Mouse (Mus musculus): ENCODE data around the gene Cpne7. TPM values are rescaled to one million over a fixed set of nuclear protein-coding genes. Genes with fewer than 3 reads are reported as not detected.
A peak's percentile ranks its signal among the peaks of the same experiment; 100 is the strongest.

Cpne7 gene
- polyA plus RNA-seq, 1 experiment from 2014 or later = 3.2 TPM

DNA sequence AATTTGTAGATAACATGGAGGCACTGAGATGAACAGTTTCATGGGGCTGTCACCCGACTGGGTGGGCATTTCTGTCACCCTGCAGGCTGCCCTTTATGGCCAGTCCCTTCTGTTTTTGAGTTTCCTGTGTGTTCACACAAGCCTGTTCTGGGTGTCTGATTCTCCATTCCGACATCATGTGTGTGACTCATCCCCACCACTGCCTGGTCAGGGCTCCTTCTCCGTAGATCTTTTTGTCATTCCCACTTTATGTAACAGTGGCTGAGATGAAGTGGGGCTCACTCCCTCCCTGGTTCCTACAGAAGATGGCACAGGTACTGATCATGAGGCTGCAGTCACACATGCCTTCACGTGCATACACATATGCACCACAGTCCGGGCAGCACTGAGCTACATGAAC lies 5.5 kb downstream of the Cpne7 start:
- Histone ChIP-seq H3K27me3 (peaks cover 20% of the 10 kb centered on the region), H3K9ac (replicated peaks) (no peak overlapping the region), H3K4me2 (replicated peaks) (no peak overlapping the region), H3K4me3 (no peak overlapping the region), H3K36me3 (no peaks in the 10 kb centered on the region), H3K9me3 (no peaks in the 10 kb centered on the region), H3K27ac (replicated peaks) (no peak overlapping the region), H3K4me1 (peaks cover 6% of the 10 kb centered on the region)
- 80% methylated on average over 5 of the region's 5 CpGs for WGBS
- no peak for ATAC-seq (replicated peaks)

GRCm38 (mm10) chr8:123126193-123126816 lies 9.1 kb downstream of the Cpne7 start:
- 7% methylated on average over 19 of the region's 19 CpGs for WGBS
- Histone ChIP-seq H3K9me3 (no peaks in the 10 kb centered on the region), H3K9ac (replicated peaks) (no peak overlapping the region), H3K27me3 (0 out of 2 replicates have a peak, but pooled peaks cover 3% of the 10 kb centered on the region), H3K4me3 (no peak overlapping the region), H3K4me2 (replicated peaks) (no peak overlapping the region), H3K27ac (replicated peaks) (no peak overlapping the region), H3K4me1 (no peaks in the 10 kb centered on the region; the same call in 1 of the 2 replicates), H3K36me3 (no peaks in the 10 kb centered on the region)
- ATAC-seq (replicated peaks) = peak; percentile 8; the same call in 1 of the 2 replicates

DNA sequence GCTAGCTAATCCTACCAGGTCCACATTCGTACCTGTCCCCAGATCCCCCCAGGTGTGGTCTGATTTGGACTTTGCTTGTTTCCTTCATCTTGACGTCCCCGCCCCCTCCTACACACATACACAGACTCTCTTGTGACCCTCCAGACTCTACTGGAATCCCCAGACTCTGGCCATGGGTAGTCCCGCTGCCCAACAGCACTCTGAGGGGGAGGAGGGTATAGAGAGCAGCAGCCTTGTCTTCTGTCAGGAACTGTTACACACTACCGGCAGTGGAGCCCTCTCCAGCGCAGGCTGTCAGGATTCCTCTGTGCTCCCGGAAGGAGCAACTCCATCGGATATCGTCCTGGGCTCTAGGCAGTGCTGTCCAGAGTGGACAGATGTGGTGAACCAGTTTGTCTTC lies 13.9 kb downstream of the Cpne7 start:
- ATAC-seq (replicated peaks) = no peak
- peaks cover 17% of the 10 kb centered on the region for H3K4me1 ChIP-seq
- H3K4me2 ChIP-seq (replicated peaks) = no peak overlapping the region
- H3K9me3 ChIP-seq = no peaks in the 10 kb centered on the region
- 80% methylated on average over 9 of the region's 9 CpGs for WGBS
- no peak overlapping the region for H3K9ac ChIP-seq (replicated peaks)
- no peak overlapping the region for H3K4me3 ChIP-seq
- H3K27me3 ChIP-seq = no peaks in the 10 kb centered on the region
- no peak overlapping the region for H3K27ac ChIP-seq (replicated peaks)
- H3K36me3 ChIP-seq = no peaks in the 10 kb centered on the region

DNA sequence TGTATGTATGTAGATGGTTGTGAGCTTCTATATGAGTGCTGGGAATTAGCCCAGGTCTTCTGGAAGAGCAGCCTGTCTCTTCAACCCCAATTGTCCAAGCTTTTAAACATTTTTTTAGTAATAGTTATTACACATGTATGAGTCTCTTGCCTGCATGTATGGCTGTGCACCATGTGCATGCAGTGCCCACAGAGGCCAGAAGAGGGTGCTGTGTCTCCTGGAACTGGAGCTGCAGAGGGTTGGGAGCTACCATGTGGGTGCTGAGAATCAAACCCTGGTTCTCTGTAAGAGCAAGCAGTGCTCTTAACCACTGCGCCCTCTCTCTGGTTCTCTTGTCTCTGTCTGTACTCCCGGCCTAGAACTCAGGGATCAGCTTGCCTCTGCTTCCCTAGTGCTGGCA lies 15.8 kb downstream of the Cpne7 start:
- Histone ChIP-seq H3K36me3 (no peaks in the 10 kb centered on the region), H3K4me2 (replicated peaks) (no peak overlapping the region), H3K4me1 (peaks cover 27% of the 10 kb centered on the region), H3K27ac (replicated peaks) (no peak overlapping the region), H3K9me3 (no peaks in the 10 kb centered on the region), H3K27me3 (no peaks in the 10 kb centered on the region), H3K9ac (replicated peaks) (no peak overlapping the region), H3K4me3 (no peak overlapping the region)
- WGBS = 95% methylated on average over 2 of the region's 2 CpGs
- ATAC-seq (replicated peaks) = no peak

DNA sequence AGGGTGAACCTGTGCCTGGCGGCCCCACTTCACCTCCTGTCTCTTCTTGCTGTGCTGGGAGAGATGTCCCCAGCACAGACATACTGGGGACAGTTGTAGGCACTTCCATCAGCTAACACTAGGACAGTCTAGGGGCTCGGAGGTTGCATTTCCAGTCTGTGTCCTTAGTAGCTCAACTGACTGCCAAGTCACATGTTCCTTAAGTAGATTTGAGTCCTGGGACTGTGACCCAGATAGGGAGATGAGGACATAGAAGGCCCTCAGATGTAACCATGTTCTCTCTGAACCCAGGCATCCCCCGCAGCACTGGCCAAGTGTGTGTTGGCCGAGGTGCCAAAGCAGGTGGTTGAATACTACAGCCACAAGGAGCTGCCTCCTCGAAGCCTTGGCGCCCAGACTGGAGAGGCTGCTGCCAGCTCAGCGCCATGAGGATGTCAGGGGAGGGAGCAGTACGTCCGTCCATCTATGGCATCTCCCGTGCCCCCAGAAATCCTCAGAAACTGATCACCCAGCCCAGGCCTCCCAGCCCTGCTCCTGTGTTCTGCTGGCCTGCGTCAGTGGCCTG lies 17.1 kb downstream of the Cpne7 start:
- Histone ChIP-seq H3K36me3 (no peaks in the 10 kb centered on the region), H3K9me3 (no peaks in the 10 kb centered on the region), H3K4me3 (no peak overlapping the region), H3K27me3 (no peaks in the 10 kb centered on the region), H3K27ac (replicated peaks) (no peak overlapping the region; the same call in 1 of the 2 replicates), H3K4me1 (peaks cover 32% of the 10 kb centered on the region), H3K9ac (replicated peaks) (no peak overlapping the region), H3K4me2 (replicated peaks) (no peak overlapping the region)
- ATAC-seq (replicated peaks) = no peak
- WGBS = 80% methylated on average over 11 of the region's 11 CpGs

DNA sequence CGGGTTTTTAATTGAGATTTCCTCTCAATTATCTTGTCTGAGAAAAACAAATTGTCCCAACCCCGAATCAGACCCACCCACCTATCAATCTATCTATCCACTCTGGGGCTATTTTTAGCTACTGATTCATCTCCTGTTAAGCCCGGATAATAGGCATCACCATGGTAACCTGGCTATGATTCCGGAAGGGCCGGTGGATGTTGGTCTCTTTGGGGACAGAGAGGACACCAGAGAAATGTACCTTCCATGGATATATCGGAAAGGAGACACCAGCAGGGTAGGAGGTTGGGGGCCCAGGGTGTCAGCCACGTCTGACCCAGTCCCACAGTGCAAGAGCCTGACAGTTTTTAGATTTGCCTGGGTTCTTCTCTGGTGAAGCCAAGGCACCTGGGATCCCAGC lies 18.2 kb downstream of the Cpne7 start:
- H3K9me3 ChIP-seq = no peaks in the 10 kb centered on the region
- no peaks in the 10 kb centered on the region for H3K27me3 ChIP-seq
- H3K4me1 ChIP-seq = peaks cover 32% of the 10 kb centered on the region
- no peak overlapping the region for H3K4me3 ChIP-seq
- no peaks in the 10 kb centered on the region for H3K36me3 ChIP-seq
- no peak overlapping the region for H3K9ac ChIP-seq (replicated peaks)
- H3K27ac ChIP-seq (replicated peaks) = peak overlapping the region; percentile 80
- WGBS = 3% methylated on average over 7 of the region's 7 CpGs
- H3K4me2 ChIP-seq (replicated peaks) = peak overlapping the region; percentile 25
- ATAC-seq (replicated peaks) = peak; percentile 55; the same call in 1 of the 2 replicates

- peaks cover 32% of the 10 kb centered on the region for H3K4me1 ChIP-seq
- H3K9ac ChIP-seq (replicated peaks) = no peak overlapping the region
- H3K27ac ChIP-seq (replicated peaks) = peak overlapping the region; percentile 80
- H3K4me2 ChIP-seq (replicated peaks) = no peak overlapping the region
- no peak overlapping the region for H3K4me3 ChIP-seq
- no peaks in the 10 kb centered on the region for H3K27me3 ChIP-seq
- WGBS = 40% methylated on average over 9 of the region's 9 CpGs
- H3K9me3 ChIP-seq = no peaks in the 10 kb centered on the region
- H3K36me3 ChIP-seq = no peaks in the 10 kb centered on the region
- no peak for ATAC-seq (replicated peaks)
Measured at GRCm38 (mm10) chr8:123135806-123136205, 18.6 kb downstream of the Cpne7 start.

GRCm38 (mm10) chr8:123136287-123136686 lies 19.1 kb downstream of the Cpne7 start:
- Histone ChIP-seq H3K9ac (replicated peaks) (no peak overlapping the region), H3K4me1 (peaks cover 32% of the 10 kb centered on the region), H3K9me3 (no peaks in the 10 kb centered on the region), H3K27ac (replicated peaks) (peak overlapping the region; percentile 46; the same call in 1 of the 2 replicates), H3K4me2 (replicated peaks) (no peak overlapping the region), H3K4me3 (no peak overlapping the region), H3K36me3 (no peaks in the 10 kb centered on the region), H3K27me3 (no peaks in the 10 kb centered on the region)
- 81% methylated on average over 9 of the region's 9 CpGs for WGBS
- no peak for ATAC-seq (replicated peaks)

DNA sequence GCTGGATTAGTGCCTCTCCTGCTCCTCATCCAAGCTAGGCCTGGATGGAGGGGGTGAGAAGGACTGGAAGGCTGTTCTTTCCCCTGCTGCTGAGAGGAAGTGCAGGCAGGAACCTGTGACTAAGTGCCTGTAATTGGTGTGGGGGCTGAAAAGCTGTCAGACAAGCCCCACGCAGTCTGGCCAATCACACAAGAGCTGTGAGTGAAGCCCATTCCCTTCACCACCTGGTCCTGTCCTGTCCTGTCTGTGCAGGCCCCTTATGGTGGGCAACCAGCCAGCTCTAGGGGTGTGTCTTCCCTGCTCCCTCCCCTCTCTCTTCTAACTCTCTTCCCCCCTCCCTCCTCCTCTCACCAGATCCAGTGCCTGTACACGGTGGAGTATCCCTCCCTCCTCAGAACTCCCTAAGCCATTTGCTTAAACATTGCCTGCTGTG lies 20.5 kb downstream of the Cpne7 start:
- ATAC-seq (replicated peaks) = peak; percentile 89

GRCm38 (mm10) chr8:123138741-123139140 lies 21.6 kb downstream of the Cpne7 start:
- no peak overlapping the region for H3K27ac ChIP-seq (replicated peaks)
- no peak overlapping the region for H3K4me2 ChIP-seq (replicated peaks)
- no peak for ATAC-seq (replicated peaks)
- H3K4me3 ChIP-seq = no peak overlapping the region
- H3K36me3 ChIP-seq = no peaks in the 10 kb centered on the region
- no peak overlapping the region for H3K9ac ChIP-seq (replicated peaks)
- peaks cover 37% of the 10 kb centered on the region for H3K4me1 ChIP-seq
- 49% methylated on average over 4 of the region's 4 CpGs for WGBS
- no peaks in the 10 kb centered on the region for H3K27me3 ChIP-seq
- H3K9me3 ChIP-seq = no peaks in the 10 kb centered on the region

More for the DNA sequence above, 20.5 kb downstream of the Cpne7 start:
- H3K4me1 ChIP-seq = peaks cover 37% of the 10 kb centered on the region
- no peaks in the 10 kb centered on the region for H3K27me3 ChIP-seq
- no peaks in the 10 kb centered on the region for H3K9me3 ChIP-seq
- no peak overlapping the region for H3K4me3 ChIP-seq
- peak overlapping the region; percentile 77 for H3K27ac ChIP-seq (replicated peaks)
- H3K36me3 ChIP-seq = no peaks in the 10 kb centered on the region
- WGBS = 0% methylated on average over 2 of the region's 2 CpGs
- H3K4me2 ChIP-seq (replicated peaks) = no peak overlapping the region
- peak overlapping the region; percentile 23; the same call in 1 of the 2 replicates for H3K9ac ChIP-seq (replicated peaks)

- Histone ChIP-seq H3K9me3 (no peaks in the 10 kb centered on the region), H3K27me3 (no peaks in the 10 kb centered on the region), H3K36me3 (no peaks in the 10 kb centered on the region), H3K4me2 (replicated peaks) (no peak overlapping the region), H3K9ac (replicated peaks) (no peak overlapping the region), H3K27ac (replicated peaks) (0 out of 2 replicates have a peak overlapping the region, but pooled peaks have one; percentile 27), H3K4me3 (no peak overlapping the region), H3K4me1 (peaks cover 21% of the 10 kb centered on the region)
- ATAC-seq (replicated peaks) = peak; percentile 44; the same call in 1 of the 2 replicates
- WGBS = 61% methylated on average over 14 of the region's 14 CpGs
Measured at GRCm38 (mm10) chr8:123141741-123142462, 24.7 kb downstream of the Cpne7 start.

DNA sequence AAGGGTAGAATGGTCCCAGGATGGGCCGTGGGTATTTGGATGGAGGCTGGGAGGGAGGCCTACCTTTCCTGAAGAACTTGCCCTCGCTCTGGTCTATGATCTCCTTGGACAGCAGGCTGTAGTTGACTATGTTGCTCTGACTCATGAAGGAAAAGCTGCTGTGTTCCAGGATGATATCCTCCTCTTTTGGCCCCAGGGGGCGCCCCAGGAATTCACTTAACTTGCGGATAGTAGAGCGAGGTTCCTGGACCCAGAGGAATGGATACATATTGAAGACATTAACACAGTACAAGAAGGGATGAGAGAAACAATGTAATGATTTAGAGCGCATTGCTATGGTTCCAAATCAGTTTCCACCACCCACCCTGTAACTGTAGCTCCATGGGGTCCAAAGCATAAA lies 28.1 kb downstream of the Cpne7 start:
- Histone ChIP-seq H3K4me1 (peaks cover 5% of the 10 kb centered on the region; the same call in 1 of the 2 replicates), H3K36me3 (no peaks in the 10 kb centered on the region), H3K4me2 (replicated peaks) (no peak overlapping the region), H3K4me3 (no peak overlapping the region), H3K9ac (replicated peaks) (no peak overlapping the region), H3K9me3 (no peaks in the 10 kb centered on the region), H3K27ac (replicated peaks) (no peak overlapping the region), H3K27me3 (no peaks in the 10 kb centered on the region)
- no peak for ATAC-seq (replicated peaks)
- WGBS = 60% methylated on average over 6 of the region's 6 CpGs
